Mouse (Mus musculus): ENCODE data around the gene Nfxl1.
"Not testable (repeated sequence)": the region's sequence is repeated elsewhere in the genome, so short reads cannot be mapped to it uniquely, and the experiment has no call there.

GRCm38 (mm10) chr5:72580088-72580969 is 20.8 kb upstream of the Nfxl1 start:
- TF ChIP-seq TAL1, GATA1 (IDR thresholded peaks at IDR 0.05; ENCODE audit: low read length): not testable (repeated sequence)

Measured in erythroblast, embryonic 14.5 days (primary cell).